Mouse (Mus musculus) neural tube, embryonic 13.5 days (tissue): ENCODE results near the gene Slc25a21. TPM values are rescaled to one million over a fixed set of nuclear protein-coding genes. Genes with fewer than 3 reads are reported as not detected.

Experiments used
- ATAC-seq: fragments of 200-750 bp; cut with Nextera tagmentation; 2 replicates; pipeline ENCODE4 v1.8.0; 2017; ENCODE audit warnings: low read depth, mild to moderate bottlenecking, moderate TSS enrichment, moderate library complexity
- H3K27ac ChIP-seq: fragments of 300-500 bp; sonication (generic); replicated peaks from 2 replicates; pipeline ENCODE4 v1.5.1; 2015; ENCODE audit warnings: moderate library complexity, mild to moderate bottlenecking, inconsistent platforms
- H3K27me3 ChIP-seq: fragments of 300-500 bp; sonication (generic); 2 replicates; pipeline ENCODE4 v1.6.1; 2015; ENCODE audit warnings: mild to moderate bottlenecking, inconsistent platforms
- H3K36me3 ChIP-seq: fragments of 300-500 bp; sonication (generic); 2 replicates; pipeline ENCODE4 v1.6.1; 2015; ENCODE audit warnings: mild to moderate bottlenecking, inconsistent platforms
- H3K4me1 ChIP-seq: fragments of 300-500 bp; sonication (generic); replicated peaks from 2 replicates; pipeline ENCODE4 v1.6.1; 2015; ENCODE audit warnings: inconsistent platforms
- H3K4me2 ChIP-seq: fragments of 300-500 bp; sonication (generic); 2 replicates; pipeline ENCODE4 v1.6.1; 2015; ENCODE audit warnings: inconsistent platforms, mild to moderate bottlenecking, moderate library complexity
- H3K4me3 ChIP-seq: fragments of 300-500 bp; sonication (generic); 2 replicates; pipeline ENCODE4 v1.5.1; 2015; ENCODE audit warnings: mild to moderate bottlenecking, inconsistent platforms
- H3K9ac ChIP-seq: fragments of 300-500 bp; sonication (generic); 2 replicates; pipeline ENCODE4 v1.6.1; 2015; ENCODE audit warnings: moderate library complexity, mild to moderate bottlenecking, inconsistent platforms
- H3K9me3 ChIP-seq: fragments of 300-500 bp; sonication (generic); 2 replicates; pipeline ENCODE4 v1.6.1; 2016; ENCODE audit warnings: inconsistent platforms
- WGBS: fragments of 180-500 bp; shearing (Covaris S2); methylation state at CpG from one replicate; pipeline ENCODE4 v1.1.7; 2015; 5-methylcytosine and 5-hydroxymethylcytosine counted together
- polyA plus RNA-seq: library from polyadenylated mRNA; unstranded; fragments of >200 nt; fragmentation: Nextera tagmentation; extraction: Ambion mirVana; gene quantifications from 2 replicates; pipeline ENCODE4 v1.2.1, GENCODE M21; 2015

Gene Slc25a21
- polyA plus RNA-seq, 1 experiment from 2014 or later: 0.28 TPM

GRCm38 (mm10) chr12:56785250-56785649 lies 412.0 kb downstream of the Slc25a21 start:
- ATAC-seq: no peak
- Histone ChIP-seq H3K36me3 (no peaks in the 10 kb centered on the region), H3K9ac (no peak overlapping the region), H3K4me1 (no peaks in the 10 kb centered on the region), H3K27ac (no peak overlapping the region), H3K4me3 (no peak overlapping the region), H3K27me3 (no peaks in the 10 kb centered on the region), H3K9me3 (no peaks in the 10 kb centered on the region), H3K4me2 (no peak overlapping the region)
- 79% methylated on average over 1 of the region's 1 CpGs for WGBS

- Histone ChIP-seq H3K4me3 (no peak overlapping the region), H3K27ac (no peak overlapping the region), H3K36me3 (no peaks in the 10 kb centered on the region), H3K27me3 (no peaks in the 10 kb centered on the region), H3K9ac (no peak overlapping the region), H3K4me1 (no peaks in the 10 kb centered on the region), H3K9me3 (no peaks in the 10 kb centered on the region), H3K4me2 (no peak overlapping the region)
- no peak for ATAC-seq
- WGBS: 78% methylated on average over 5 of the region's 5 CpGs
Observed at GRCm38 (mm10) chr12:56781196-56781595, 416.1 kb downstream of the Slc25a21 start.

GRCm38 (mm10) chr12:56779621-56780020 lies 417.7 kb downstream of the Slc25a21 start:
- no peak for ATAC-seq

GRCm38 (mm10) chr12:56773941-56774340 lies 423.3 kb downstream of the Slc25a21 start:
- Histone ChIP-seq H3K4me1 (no peaks in the 10 kb centered on the region), H3K36me3 (no peaks in the 10 kb centered on the region), H3K9ac (no peak overlapping the region), H3K27ac (no peak overlapping the region), H3K4me2 (no peak overlapping the region), H3K4me3 (no peak overlapping the region), H3K27me3 (no peaks in the 10 kb centered on the region), H3K9me3 (no peaks in the 10 kb centered on the region)
- ATAC-seq: no peak
- WGBS: 78% methylated on average over 6 of the region's 6 CpGs

More at GRCm38 (mm10) chr12:56779621-56780020, 417.7 kb downstream of the Slc25a21 start:
- H3K4me1 ChIP-seq: no peaks in the 10 kb centered on the region
- H3K4me3 ChIP-seq: no peak overlapping the region
- H3K36me3 ChIP-seq: no peaks in the 10 kb centered on the region
- H3K9ac ChIP-seq: no peak overlapping the region
- no peaks in the 10 kb centered on the region for H3K27me3 ChIP-seq
- 82% methylated on average over 3 of the region's 3 CpGs for WGBS
- no peak overlapping the region for H3K27ac ChIP-seq
- no peaks in the 10 kb centered on the region for H3K9me3 ChIP-seq
- H3K4me2 ChIP-seq: no peak overlapping the region

- Histone ChIP-seq H3K27me3 (no peaks in the 10 kb centered on the region), H3K27ac (no peak overlapping the region), H3K4me1 (no peaks in the 10 kb centered on the region), H3K4me2 (no peak overlapping the region), H3K4me3 (no peak overlapping the region), H3K9ac (no peak overlapping the region), H3K9me3 (no peaks in the 10 kb centered on the region), H3K36me3 (no peaks in the 10 kb centered on the region)
- WGBS: 69% methylated on average over 5 of the region's 5 CpGs
- no peak for ATAC-seq
Observed at GRCm38 (mm10) chr12:56769421-56769820, 427.9 kb downstream of the Slc25a21 start.

GRCm38 (mm10) chr12:56767474-56767873 lies 429.8 kb downstream of the Slc25a21 start:
- no peak for ATAC-seq
- no peak overlapping the region for H3K4me2 ChIP-seq
- no peaks in the 10 kb centered on the region for H3K27me3 ChIP-seq
- no peak overlapping the region for H3K27ac ChIP-seq
- 82% methylated on average over 6 of the region's 6 CpGs for WGBS
- no peaks in the 10 kb centered on the region for H3K9me3 ChIP-seq
- no peak overlapping the region for H3K4me3 ChIP-seq
- H3K36me3 ChIP-seq: no peaks in the 10 kb centered on the region
- no peaks in the 10 kb centered on the region for H3K4me1 ChIP-seq
- no peak overlapping the region for H3K9ac ChIP-seq

- H3K27ac ChIP-seq: no peak overlapping the region
- no peaks in the 10 kb centered on the region for H3K9me3 ChIP-seq
- H3K9ac ChIP-seq: no peak overlapping the region
- H3K4me2 ChIP-seq: no peak overlapping the region
- 91% methylated on average over 4 of the region's 4 CpGs for WGBS
- no peaks in the 10 kb centered on the region for H3K36me3 ChIP-seq
- no peak for ATAC-seq
- H3K27me3 ChIP-seq: no peaks in the 10 kb centered on the region
- H3K4me3 ChIP-seq: no peak overlapping the region
- no peaks in the 10 kb centered on the region for H3K4me1 ChIP-seq
Observed at GRCm38 (mm10) chr12:56737104-56737503, 460.2 kb downstream of the Slc25a21 start.

GRCm38 (mm10) chr12:56727631-56728030 lies 469.6 kb downstream of the Slc25a21 start:
- 71% methylated on average over 4 of the region's 4 CpGs for WGBS

GRCm38 (mm10) chr12:56718707-56719051 lies 478.6 kb downstream of the Slc25a21 start:
- no peaks in the 10 kb centered on the region for H3K4me1 ChIP-seq
- no peaks in the 10 kb centered on the region for H3K36me3 ChIP-seq
- H3K27me3 ChIP-seq: peaks cover 50% of the 10 kb centered on the region
- no peak overlapping the region for H3K27ac ChIP-seq
- WGBS: 16% methylated on average over 6 of the region's 6 CpGs
- no peak overlapping the region for H3K4me3 ChIP-seq
- no peak for ATAC-seq
- H3K9ac ChIP-seq: no peak overlapping the region
- no peaks in the 10 kb centered on the region for H3K9me3 ChIP-seq
- peak overlapping the region; percentile 30 for H3K4me2 ChIP-seq

More at GRCm38 (mm10) chr12:56727631-56728030, 469.6 kb downstream of the Slc25a21 start:
- H3K36me3 ChIP-seq: no peaks in the 10 kb centered on the region
- no peaks in the 10 kb centered on the region for H3K9me3 ChIP-seq
- H3K9ac ChIP-seq: no peak overlapping the region
- no peak for ATAC-seq
- no peak overlapping the region for H3K4me2 ChIP-seq
- no peaks in the 10 kb centered on the region for H3K27me3 ChIP-seq
- H3K4me3 ChIP-seq: no peak overlapping the region
- no peaks in the 10 kb centered on the region for H3K4me1 ChIP-seq
- H3K27ac ChIP-seq: no peak overlapping the region

GRCm38 (mm10) chr12:56717971-56718706 lies 479.1 kb downstream of the Slc25a21 start:
- 6% methylated on average over 14 of the region's 14 CpGs for WGBS
- no peak for ATAC-seq
- H3K4me3 ChIP-seq: no peak overlapping the region
- H3K9ac ChIP-seq: no peak overlapping the region
- H3K27me3 ChIP-seq: peaks cover 50% of the 10 kb centered on the region
- H3K36me3 ChIP-seq: no peaks in the 10 kb centered on the region
- peak overlapping the region; percentile 30 for H3K4me2 ChIP-seq
- H3K4me1 ChIP-seq: no peaks in the 10 kb centered on the region
- H3K27ac ChIP-seq: no peak overlapping the region
- H3K9me3 ChIP-seq: no peaks in the 10 kb centered on the region

- H3K36me3 ChIP-seq: no peaks in the 10 kb centered on the region
- H3K9ac ChIP-seq: no peak overlapping the region
- 12% methylated on average over 6 of the region's 6 CpGs for WGBS
- H3K27ac ChIP-seq: no peak overlapping the region
- no peak for ATAC-seq
- peaks cover 91% of the 10 kb centered on the region for H3K27me3 ChIP-seq
- H3K9me3 ChIP-seq: no peaks in the 10 kb centered on the region
- H3K4me2 ChIP-seq: no peak overlapping the region
- H3K4me1 ChIP-seq: peaks cover 11% of the 10 kb centered on the region
- no peak overlapping the region for H3K4me3 ChIP-seq
Observed at GRCm38 (mm10) chr12:56701004-56701403, 496.3 kb downstream of the Slc25a21 start.

- no peak for ATAC-seq
- Histone ChIP-seq H3K27ac (no peak overlapping the region), H3K4me3 (peak overlapping the region; percentile 11; the same call in 1 of the 2 replicates), H3K9ac (0 out of 2 replicates have a peak overlapping the region, but pooled peaks have one; percentile 49), H3K4me2 (peak overlapping the region; percentile 35), H3K9me3 (no peaks in the 10 kb centered on the region), H3K4me1 (peaks cover 19% of the 10 kb centered on the region), H3K36me3 (no peaks in the 10 kb centered on the region), H3K27me3 (peaks cover 91% of the 10 kb centered on the region)
- 3% methylated on average over 44 of the region's 44 CpGs for WGBS
Observed at GRCm38 (mm10) chr12:56699915-56700900, 497.1 kb downstream of the Slc25a21 start.
